Mouse (Mus musculus): Measurements from ENCODE around the gene Mmp10. TPM values are rescaled to one million over a fixed set of nuclear protein-coding genes. Genes with fewer than 3 reads are reported as not detected.

Mmp10 gene
- not detected for polyA plus RNA-seq (2014; fragmentation: Illumina TruSeq; extraction: RNeasy Lipid Tissue Mini Kit (QIAGEN cat#74804))

GRCm38 (mm10) chr9:7502051-7502450 lies at the start of gene Mmp10:
Mmp10 (plus strand) TSS chr9:7502352.

GRCm38 (mm10) chr9:7558221-7559017 lies 56.3 kb downstream of the Mmp10 start, which contains the start of gene Mmp8:
Mmp8 (plus strand) TSS chr9:7558456.

Other genes with a start within 250 kb of the Mmp10 start
- 1.0 TPM for gene Mmp13, start 229.8 kb upstream of the Mmp10 start, polyA plus RNA-seq (2014; fragmentation: Illumina TruSeq; extraction: RNeasy Lipid Tissue Mini Kit (QIAGEN cat#74804))
- gene Mmp12, start 158.0 kb upstream of the Mmp10 start, polyA plus RNA-seq (2014; fragmentation: Illumina TruSeq; extraction: RNeasy Lipid Tissue Mini Kit (QIAGEN cat#74804)), result 71.6 TPM
- gene Mmp1b, start 114.3 kb upstream of the Mmp10 start, polyA plus RNA-seq (2014; fragmentation: Illumina TruSeq; extraction: RNeasy Lipid Tissue Mini Kit (QIAGEN cat#74804)), result not detected
- 3.8 TPM for gene Mmp3, start 56.5 kb upstream of the Mmp10 start, polyA plus RNA-seq (2014; fragmentation: Illumina TruSeq; extraction: RNeasy Lipid Tissue Mini Kit (QIAGEN cat#74804))
- 3.1 TPM for gene Mmp8, start 56.1 kb downstream of the Mmp10 start, polyA plus RNA-seq (2014; fragmentation: Illumina TruSeq; extraction: RNeasy Lipid Tissue Mini Kit (QIAGEN cat#74804))
- 1.5 TPM for gene Mmp27, start 69.0 kb downstream of the Mmp10 start, polyA plus RNA-seq (2014; fragmentation: Illumina TruSeq; extraction: RNeasy Lipid Tissue Mini Kit (QIAGEN cat#74804))
- not detected for gene Mmp20, start 125.9 kb downstream of the Mmp10 start, polyA plus RNA-seq (2014; fragmentation: Illumina TruSeq; extraction: RNeasy Lipid Tissue Mini Kit (QIAGEN cat#74804))
- not detected for gene Mmp7, start 189.7 kb downstream of the Mmp10 start, polyA plus RNA-seq (2014; fragmentation: Illumina TruSeq; extraction: RNeasy Lipid Tissue Mini Kit (QIAGEN cat#74804))